Mouse (Mus musculus): ENCODE measurements around the gene Zfp961.
"Not testable (repeated sequence)": the region's sequence is repeated elsewhere in the genome, so short reads cannot be mapped to it uniquely, and the experiment has no call there.

Gene Zfp961

DNA sequence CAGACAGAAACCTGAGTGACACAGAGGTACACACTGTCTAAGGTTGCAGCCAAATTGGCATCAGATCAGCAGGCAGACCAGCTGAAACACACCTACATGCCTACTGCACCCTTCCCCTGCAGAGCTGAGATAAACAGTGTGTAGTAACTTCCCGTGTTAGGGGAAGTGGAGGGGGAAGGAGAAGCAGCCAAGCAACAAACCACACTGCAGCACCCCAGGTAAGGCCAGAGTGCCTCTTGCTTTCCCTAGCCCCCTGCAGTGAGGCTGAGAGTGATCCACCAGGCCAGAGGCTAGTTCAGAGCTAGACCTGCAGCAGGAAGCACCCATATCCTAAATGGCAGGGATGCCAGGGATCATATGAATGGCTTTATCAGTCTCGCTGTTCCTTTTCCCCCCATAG is 66.5 kb downstream of the Zfp961 start:
- DNase-seq (ENCODE audit: low read depth, low spot score), result not testable (repeated sequence)

DNA sequence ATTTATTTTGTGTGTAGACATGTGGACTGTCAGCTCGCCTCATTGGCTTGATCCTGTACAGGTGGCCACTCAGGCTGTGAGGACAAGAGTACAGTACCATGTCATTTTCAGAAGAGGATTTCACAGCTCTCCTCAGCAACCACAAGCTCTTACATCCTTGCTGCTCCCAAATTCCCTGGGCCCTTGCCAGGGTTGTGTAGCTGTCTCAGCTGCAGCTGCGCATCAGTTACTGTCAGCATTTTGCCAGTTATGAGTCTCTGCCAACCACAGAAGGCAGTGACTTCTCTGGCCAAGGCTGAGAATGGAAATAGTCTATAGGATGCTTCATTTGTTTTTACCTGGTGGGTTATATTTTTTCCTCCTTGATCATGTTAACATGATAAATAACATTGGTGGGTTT is 67.3 kb downstream of the Zfp961 start:
- DNase-seq (ENCODE audit: low read depth, low spot score), result peak; percentile 1

DNA sequence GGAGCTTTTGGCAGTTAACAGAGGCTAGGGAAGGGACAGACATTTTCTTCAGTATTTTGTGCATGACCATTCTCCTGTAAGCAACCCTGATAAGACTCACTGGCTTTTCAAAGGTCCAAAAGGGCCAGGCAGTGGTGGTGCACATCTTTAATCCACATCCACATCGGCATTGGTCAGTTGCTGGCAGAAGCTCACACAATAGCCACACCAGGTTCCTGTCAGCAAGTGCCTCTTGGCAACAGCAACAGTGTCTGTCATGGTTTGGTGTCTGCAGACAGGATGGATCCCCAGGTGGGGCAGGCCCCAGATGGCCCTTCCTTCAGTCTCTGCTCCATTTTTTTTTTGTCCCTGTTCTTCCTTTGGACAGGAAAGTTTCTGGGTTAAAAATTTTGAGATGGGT is 68.2 kb downstream of the Zfp961 start:
- DNase-seq (ENCODE audit: low read depth, low spot score), result not testable (repeated sequence)

DNA sequence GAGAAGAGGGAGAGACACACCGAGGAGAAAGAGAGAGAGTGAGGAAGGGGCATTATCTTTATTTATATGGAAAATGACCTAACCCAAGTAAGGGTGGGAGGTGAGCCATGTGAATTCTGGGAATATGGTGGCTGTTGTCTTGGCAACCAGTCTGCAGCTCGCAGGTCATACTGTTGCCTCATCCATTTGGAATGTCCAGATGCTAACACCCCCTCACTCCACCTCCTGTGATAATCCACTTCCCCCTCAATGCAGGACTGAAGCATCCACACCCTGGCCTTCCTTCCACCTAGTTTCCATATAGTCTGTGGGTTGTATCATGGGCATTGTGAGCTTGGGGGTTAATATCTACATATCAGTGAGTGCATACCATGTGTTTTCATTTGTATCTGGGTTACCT is 69.0 kb downstream of the Zfp961 start:
- no peak for DNase-seq (ENCODE audit: low read depth, low spot score)

DNA sequence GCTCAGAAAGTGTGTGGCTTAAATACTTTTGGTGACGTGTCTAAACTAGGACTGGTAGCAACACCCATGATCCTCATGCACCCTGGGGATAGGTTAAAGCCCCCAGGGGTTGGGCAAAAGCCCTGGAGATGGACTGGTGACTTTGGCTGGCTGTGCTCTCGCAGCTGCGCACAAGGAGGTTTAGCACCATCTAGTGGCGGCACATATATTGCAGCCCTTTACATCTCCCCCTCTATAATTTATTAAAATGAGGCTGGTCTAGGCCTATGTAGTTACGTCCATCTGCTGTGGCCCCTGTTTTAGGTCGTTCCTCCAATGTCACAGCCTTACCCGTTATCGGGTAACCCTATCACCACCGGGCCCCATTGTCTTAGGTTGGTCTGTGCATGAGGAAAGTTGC is 74.0 kb downstream of the Zfp961 start:
- DNase-seq (ENCODE audit: low read depth, low spot score), result not testable (repeated sequence)

DNA sequence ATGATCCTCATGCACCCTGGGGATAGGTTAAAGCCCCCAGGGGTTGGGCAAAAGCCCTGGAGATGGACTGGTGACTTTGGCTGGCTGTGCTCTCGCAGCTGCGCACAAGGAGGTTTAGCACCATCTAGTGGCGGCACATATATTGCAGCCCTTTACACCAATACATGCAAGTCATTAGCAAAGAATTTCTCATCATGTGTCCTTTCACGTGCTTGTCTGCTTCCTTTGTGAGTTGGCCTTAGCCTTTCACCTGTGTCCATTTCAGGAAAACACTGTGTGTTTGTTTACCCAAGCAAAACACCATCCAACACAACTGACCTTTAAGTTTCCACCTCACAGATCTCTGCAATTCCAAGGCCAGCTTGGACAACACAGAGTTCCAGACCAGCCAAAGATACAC is 82.1 kb downstream of the Zfp961 start:
- DNase-seq (ENCODE audit: low read depth, low spot score), result not testable (repeated sequence)

DNA sequence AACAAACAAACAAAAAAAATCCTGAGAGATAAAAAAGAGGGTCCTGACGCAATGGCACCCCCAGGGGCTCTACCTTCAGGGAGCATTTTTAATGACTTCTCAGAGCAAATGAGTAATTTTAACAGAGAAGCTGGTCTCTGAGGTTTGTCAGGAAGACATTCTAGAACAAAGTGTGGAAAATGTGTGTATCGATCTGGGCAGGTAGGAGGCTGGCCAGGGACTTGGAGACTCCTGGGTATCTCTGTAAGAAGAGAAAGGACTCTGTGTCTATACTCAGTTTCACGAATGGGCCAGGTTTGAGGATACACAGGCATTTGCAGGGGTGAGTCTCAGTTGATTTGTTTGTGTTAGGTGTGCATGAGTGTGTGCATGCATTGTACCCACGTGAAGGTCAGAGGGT is 90.1 kb downstream of the Zfp961 start, which contains the start of gene Olfr372:
Olfr372 (plus strand) TSS at position 301 of the 400 bp plus-strand sequence.
- not testable (repeated sequence) for DNase-seq (ENCODE audit: low read depth, low spot score)

DNA sequence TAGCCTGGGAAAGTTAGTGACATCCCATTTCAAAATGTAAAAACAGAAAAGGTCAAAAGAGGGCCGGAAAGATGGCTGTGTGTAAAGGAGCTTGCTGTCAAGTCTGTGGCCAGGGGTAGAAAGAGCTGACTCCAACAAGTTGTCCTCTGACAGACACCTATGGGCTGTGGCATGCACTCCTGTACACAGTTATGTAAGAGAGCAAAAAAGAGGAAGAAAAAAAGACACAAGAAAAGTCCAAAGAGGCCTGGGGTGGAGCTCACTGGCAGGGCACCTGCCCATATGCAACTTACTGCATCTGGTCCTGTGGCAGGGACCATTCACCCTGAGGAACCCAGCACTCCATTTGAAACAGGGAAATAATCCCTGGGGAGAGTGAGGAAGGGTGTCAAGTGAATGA is 91.7 kb downstream of the Zfp961 start:
- no peak for DNase-seq (ENCODE audit: low read depth, low spot score)
